Mouse (Mus musculus) cerebellum, adult 2 months (tissue): Measurements from ENCODE around the gene Hoxb5. TPM values are rescaled to one million over a fixed set of nuclear protein-coding genes. Genes with fewer than 3 reads are reported as not detected.

Experiments used
- DNase-seq, 2 experiments: peaks; one replicate each; pipeline ENCODE4 v3.0.0; 2021
- H3K27ac ChIP-seq: fragments of 200-500 bp; 2 replicates; pipeline ENCODE4 v1.5.1; 2012; ENCODE audit warnings: low read length, control low read depth, inconsistent platforms; ENCODE audit not compliant: insufficient read depth
- H3K27me3 ChIP-seq: fragments of 200-500 bp; 2 replicates; pipeline ENCODE4 v1.6.1; 2012; ENCODE audit warnings: inconsistent platforms, mild to moderate bottlenecking, low read length, moderate library complexity; ENCODE audit not compliant: control insufficient read depth, insufficient read depth
- H3K4me1 ChIP-seq: fragments of 200-500 bp; 2 replicates; pipeline ENCODE4 v1.6.1; 2011; ENCODE audit warnings: low read length; ENCODE audit not compliant: control insufficient read depth, insufficient read depth
- H3K4me3 ChIP-seq: fragments of 200-500 bp; replicated peaks from 2 replicates; pipeline ENCODE3; 2011; ENCODE audit warnings: mild to moderate bottlenecking, low read depth, low read length, control low read depth; ENCODE audit not compliant: insufficient read depth
- CTCF ChIP-seq: fragments of 200-500 bp; IDR thresholded peaks from 2 replicates; pipeline ENCODE4 v1.5.1; 2011; ENCODE audit warnings: low read depth, mild to moderate bottlenecking, control low read depth, low read length, moderate library complexity, borderline replicate concordance; ENCODE audit not compliant: insufficient read depth
- POLR2A ChIP-seq: fragments of 200-500 bp; IDR thresholded peaks from 2 replicates; pipeline ENCODE4 v1.6.1; 2011; ENCODE audit warnings: low read length, control low read depth, borderline replicate concordance; ENCODE audit not compliant: insufficient read depth
- WGBS: fragments of 180-500 bp; shearing (Covaris S2); methylation state at CpG from one replicate; pipeline ENCODE4 v1.1.7; 2018; 5-methylcytosine and 5-hydroxymethylcytosine counted together
- polyA plus RNA-seq: library from polyadenylated mRNA; depleted of rRNA; stranded (reverse); fragments of >200 nt; gene quantifications from 2 replicates; pipeline ENCODE4 v1.2.3, GENCODE M21; 2012

Gene Hoxb5
- polyA plus RNA-seq, 1 experiment = 6.8 TPM

DNA sequence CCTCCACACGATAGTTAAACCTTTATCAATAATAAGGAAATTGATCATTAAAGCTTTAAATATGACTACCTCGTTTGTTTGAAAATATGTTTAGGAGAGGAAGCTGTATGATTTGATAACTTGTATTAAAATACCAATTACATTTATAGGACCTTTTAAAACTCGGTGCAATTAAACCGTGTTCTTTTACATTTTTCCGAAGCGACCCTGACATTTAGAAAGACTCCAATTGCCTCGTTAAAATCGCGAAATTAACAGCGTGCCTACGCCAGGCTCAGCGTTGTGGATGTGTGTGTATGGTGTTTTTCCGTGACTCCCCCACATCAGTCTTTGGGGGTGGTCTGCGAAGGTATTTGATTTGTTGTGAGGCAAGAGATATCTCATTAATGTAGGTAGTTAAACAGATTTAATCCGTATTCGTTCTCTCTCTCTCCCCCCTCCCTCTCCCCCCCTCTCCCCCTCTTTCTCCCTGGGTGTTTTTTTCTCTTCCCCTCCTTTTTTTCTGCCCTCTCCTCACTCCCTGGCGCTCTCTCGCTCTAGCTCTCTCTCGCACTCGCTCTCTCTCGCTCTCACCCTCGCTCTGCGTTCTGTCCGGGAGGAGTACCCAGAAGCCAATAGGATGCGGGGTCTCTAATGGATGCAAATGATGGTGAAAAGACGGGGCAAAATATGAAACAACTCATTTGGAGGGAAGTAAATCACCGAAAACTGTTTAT is 21.1 kb upstream of the Hoxb5 start, which contains the start of gene Hoxb8:
Gene Hoxb8, plus strand, starts transcription at position 51 of the 716 bp plus-strand sequence.
- peaks cover 21% of the 10 kb centered on the region; the same call in 1 of the 2 replicates for H3K27me3 ChIP-seq
- H3K4me3 ChIP-seq = no peak within 1 kb of the TSS
- H3K4me1 ChIP-seq = no peaks in the 10 kb centered on the region
- WGBS = 4% methylated on average over 27 of the region's 27 CpGs
- H3K27ac ChIP-seq = no peak within 1 kb of the TSS
- DNase-seq = no peak
- TF ChIP-seq POLR2A (no peak), CTCF (no peak)

- no peak for DNase-seq
- Histone ChIP-seq H3K4me3 (no peak overlapping the region), H3K27me3 (peaks cover 23% of the 10 kb centered on the region; the same call in 1 of the 2 replicates), H3K27ac (no peak overlapping the region), H3K4me1 (no peaks in the 10 kb centered on the region)
- no peak for TF ChIP-seq CTCF
- TF ChIP-seq POLR2A = no peak
- 2% methylated on average over 49 of the region's 49 CpGs for WGBS
Measured at GRCm38 (mm10) chr11:96282795-96283430, 20.2 kb upstream of the Hoxb5 start.

DNA sequence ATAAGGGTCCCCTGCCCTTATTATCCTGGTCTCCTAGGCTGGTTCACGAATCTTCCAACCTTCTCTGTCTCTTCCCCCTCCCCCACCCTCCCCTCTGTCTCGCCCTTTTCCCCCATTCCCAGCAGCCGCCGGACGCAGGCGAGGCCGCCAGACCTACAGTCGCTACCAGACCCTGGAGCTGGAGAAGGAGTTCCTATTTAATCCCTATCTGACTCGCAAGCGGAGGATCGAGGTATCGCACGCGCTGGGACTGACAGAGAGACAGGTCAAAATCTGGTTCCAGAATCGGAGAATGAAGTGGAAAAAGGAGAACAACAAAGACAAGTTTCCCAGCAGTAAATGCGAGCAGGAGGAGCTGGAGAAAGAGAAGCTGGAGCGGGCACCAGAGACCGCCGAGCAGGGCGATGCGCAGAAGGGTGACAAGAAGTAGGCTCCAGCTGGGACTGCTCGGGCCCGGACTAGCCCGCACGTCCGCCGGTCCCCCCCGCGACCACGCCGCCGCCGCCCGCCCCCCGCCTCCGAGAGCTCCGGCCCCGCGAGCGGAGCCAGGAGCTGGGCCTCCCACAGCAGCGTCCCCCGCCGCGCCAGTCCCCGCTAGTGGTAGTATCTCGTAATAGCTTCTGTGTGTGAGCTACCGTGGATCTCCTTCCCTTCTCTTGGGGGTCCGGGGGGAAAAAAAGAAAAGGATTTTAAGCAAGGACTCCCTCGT is 18.9 kb upstream of the Hoxb5 start:
- no peak for TF ChIP-seq POLR2A
- no peak for DNase-seq
- 2% methylated on average over 49 of the region's 49 CpGs for WGBS
- Histone ChIP-seq H3K27ac (no peak overlapping the region), H3K27me3 (peaks cover 29% of the 10 kb centered on the region; the same call in 1 of the 2 replicates), H3K4me1 (no peaks in the 10 kb centered on the region), H3K4me3 (no peak overlapping the region)

DNA sequence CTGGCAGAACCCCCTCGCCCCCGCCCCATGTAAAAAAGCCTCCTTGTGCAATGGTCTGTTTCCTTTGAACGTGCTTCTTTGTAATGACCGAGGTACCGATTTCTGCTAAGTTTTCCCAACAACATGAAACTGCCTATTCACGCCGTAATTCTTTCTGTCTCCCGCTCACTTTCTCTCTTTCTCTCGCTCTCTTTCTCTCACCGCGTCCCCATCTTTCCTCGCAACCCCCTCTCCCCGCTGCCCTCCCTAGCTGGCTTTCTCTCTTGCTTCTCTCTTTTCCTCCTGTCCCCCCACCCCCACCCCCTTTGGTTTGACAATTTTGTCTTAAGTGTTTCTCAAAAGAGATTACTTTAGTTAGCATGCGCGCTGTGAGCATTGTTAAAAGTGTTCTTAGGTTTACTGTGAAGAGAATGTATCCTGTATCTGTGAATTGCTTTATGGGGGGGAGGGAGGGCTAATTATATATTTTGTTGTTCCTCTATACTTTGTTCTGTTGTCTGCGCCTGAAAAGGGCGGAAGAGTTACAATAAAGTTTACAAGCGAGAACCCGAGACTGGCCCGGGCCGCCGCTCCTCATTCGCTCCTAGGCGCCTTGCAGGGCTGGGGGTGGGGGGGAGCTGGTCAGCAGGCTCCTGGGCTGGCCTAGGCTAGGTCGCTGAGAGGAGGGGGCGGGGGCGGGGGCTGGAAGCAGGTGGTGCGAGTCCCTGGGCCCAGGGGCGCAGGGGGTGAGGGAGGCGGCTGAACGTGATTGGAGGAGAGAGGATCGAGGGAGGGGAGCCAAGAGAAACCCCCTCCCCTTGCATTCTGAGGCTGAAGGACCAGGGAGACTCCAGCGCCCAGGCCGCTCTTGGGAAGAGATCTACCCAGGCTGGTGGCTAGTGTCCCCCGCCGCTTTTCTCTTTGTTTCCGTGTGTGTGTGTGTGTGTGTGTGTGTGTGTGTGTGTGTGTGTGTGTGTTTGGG is 18.1 kb upstream of the Hoxb5 start:
- Histone ChIP-seq H3K27ac (no peak overlapping the region), H3K4me1 (no peaks in the 10 kb centered on the region), H3K27me3 (peaks cover 29% of the 10 kb centered on the region; the same call in 1 of the 2 replicates), H3K4me3 (no peak overlapping the region)
- 2% methylated on average over 37 of the region's 37 CpGs for WGBS
- TF ChIP-seq CTCF (no peak), POLR2A (no peak)
- no peak for DNase-seq

DNA sequence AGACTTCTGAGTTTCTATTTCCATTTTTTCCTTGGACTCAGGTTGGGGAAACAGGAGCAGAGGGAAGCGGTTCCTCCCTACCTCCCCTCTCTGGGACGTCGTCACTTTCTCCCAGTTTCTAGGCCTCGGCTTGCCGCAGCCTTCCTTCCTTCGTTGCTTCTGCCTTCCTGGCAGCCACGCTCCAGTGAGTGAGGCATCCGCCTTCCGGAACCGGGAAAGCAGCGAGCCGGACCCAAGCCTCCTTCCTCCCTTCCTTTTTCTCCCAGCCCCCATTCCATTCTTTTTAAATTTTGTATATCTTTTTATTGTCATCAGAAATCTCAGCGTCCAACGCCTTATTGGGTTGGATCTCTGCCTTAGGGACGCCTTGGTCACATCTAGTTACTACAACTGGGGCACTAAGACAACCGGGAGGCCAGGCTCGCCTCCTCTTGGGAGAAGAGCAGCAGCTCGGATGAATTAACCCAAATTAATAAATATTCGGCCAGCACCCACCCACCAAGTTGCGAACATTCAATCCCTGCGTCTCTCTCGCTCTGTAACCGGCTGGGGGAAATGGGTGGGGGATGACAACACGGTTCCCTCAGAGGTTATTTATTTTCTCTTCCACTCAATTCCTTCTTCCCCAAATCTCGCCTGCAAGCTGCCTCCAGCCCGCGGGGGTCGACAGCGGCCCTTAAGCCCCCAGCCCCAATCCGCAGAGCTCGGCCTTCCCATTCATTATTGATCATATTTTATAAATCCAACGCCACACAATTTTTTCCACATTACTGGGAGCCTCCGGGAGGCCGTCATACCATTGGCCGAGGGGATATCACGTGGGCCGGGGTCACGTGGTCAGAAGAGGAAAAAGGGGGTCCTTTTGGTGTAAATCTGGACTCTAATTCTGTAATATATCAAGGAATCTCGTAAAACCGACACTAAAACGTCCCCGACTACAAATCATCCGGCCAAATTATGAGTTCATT is 17.1 kb upstream of the Hoxb5 start, which contains the start of gene Hoxb7:
Gene Hoxb7, plus strand, starts transcription at position 853 of the 968 bp plus-strand sequence.
- 4% methylated on average over 43 of the region's 43 CpGs for WGBS

GRCm38 (mm10) chr11:96286739-96287385 is 16.3 kb upstream of the Hoxb5 start:
- Histone ChIP-seq H3K27me3 (peaks cover 31% of the 10 kb centered on the region; the same call in 1 of the 2 replicates), H3K4me3 (no peak overlapping the region), H3K4me1 (no peaks in the 10 kb centered on the region), H3K27ac (no peak overlapping the region)
- 2% methylated on average over 54 of the region's 55 CpGs for whole genome bisulfite sequencing
- no peak for DNase-seq
- TF ChIP-seq POLR2A (no peak), CTCF (no peak)

More for the DNA sequence above, 17.1 kb upstream of the Hoxb5 start, which contains the start of gene Hoxb7:
- H3K27me3 ChIP-seq = peaks cover 29% of the 10 kb centered on the region; the same call in 1 of the 2 replicates
- no peak within 1 kb of the TSS for H3K4me3 ChIP-seq
- H3K4me1 ChIP-seq = no peaks in the 10 kb centered on the region
- no peak for DNase-seq
- TF ChIP-seq POLR2A (no peak), CTCF (no peak)
- no peak within 1 kb of the TSS for H3K27ac ChIP-seq
